Mouse (Mus musculus): Measurements from ENCODE around the gene Rgcc.

The Rgcc gene

GRCm38 (mm10) chr14:79301466-79301875 is at the start of gene Rgcc:
Gene Rgcc, minus strand, starts transcription at chr14:79301645.
- peak; percentile 98 for DNase-seq

- DNase-seq, result no peak
Measured at GRCm38 (mm10) chr14:79346384-79346783, 44.9 kb upstream of the Rgcc start.

GRCm38 (mm10) chr14:79335613-79336012 is 34.2 kb upstream of the Rgcc start:
- no peak for DNase-seq

- no peak for DNase-seq
Measured at GRCm38 (mm10) chr14:79331936-79332335, 30.5 kb upstream of the Rgcc start.

- DNase-seq, result no peak
Measured at GRCm38 (mm10) chr14:79330944-79331561, 29.6 kb upstream of the Rgcc start.

GRCm38 (mm10) chr14:79327033-79327432 is 25.6 kb upstream of the Rgcc start:
- DNase-seq, result peak; percentile 68

GRCm38 (mm10) chr14:79324112-79324840 is 22.8 kb upstream of the Rgcc start:
- peak; percentile 56 for DNase-seq

- no peak for DNase-seq
Measured at GRCm38 (mm10) chr14:79321881-79322280, 20.4 kb upstream of the Rgcc start.

GRCm38 (mm10) chr14:79321152-79321551 is 19.7 kb upstream of the Rgcc start:
- DNase-seq, result peak; percentile 63

GRCm38 (mm10) chr14:79317602-79318001 is 16.2 kb upstream of the Rgcc start:
- DNase-seq, result no peak

- no peak for DNase-seq
Measured at GRCm38 (mm10) chr14:79315877-79316276, 14.4 kb upstream of the Rgcc start.

GRCm38 (mm10) chr14:79314245-79315010 is 13.0 kb upstream of the Rgcc start:
- no peak for DNase-seq

GRCm38 (mm10) chr14:79313439-79314175 is 12.2 kb upstream of the Rgcc start:
- DNase-seq, result no peak

GRCm38 (mm10) chr14:79312719-79313118 is 11.3 kb upstream of the Rgcc start:
- DNase-seq, result no peak

- DNase-seq, result no peak
Measured at GRCm38 (mm10) chr14:79311918-79312454, 10.5 kb upstream of the Rgcc start.

- DNase-seq, result no peak
Measured at GRCm38 (mm10) chr14:79309115-79309514, 7.7 kb upstream of the Rgcc start.

- DNase-seq, result no peak
Measured at GRCm38 (mm10) chr14:79308364-79308763, 6.9 kb upstream of the Rgcc start.

GRCm38 (mm10) chr14:79307908-79308307 is 6.5 kb upstream of the Rgcc start:
- DNase-seq, result no peak

- no peak for DNase-seq
Measured at GRCm38 (mm10) chr14:79307138-79307537, 5.7 kb upstream of the Rgcc start.

- DNase-seq, result no peak
Measured at GRCm38 (mm10) chr14:79304873-79305464, 3.5 kb upstream of the Rgcc start.

- DNase-seq, result no peak
Measured at GRCm38 (mm10) chr14:79303150-79303549, 1.7 kb upstream of the Rgcc start.

GRCm38 (mm10) chr14:79300641-79301350 is 649 bp downstream of the Rgcc start:
- no peak for DNase-seq

All from lung, postnatal 36 days (tissue).